Mouse (Mus musculus) liver, embryonic 15.5 days (tissue): ENCODE results near the gene Grid1. TPM values are rescaled to one million over a fixed set of nuclear protein-coding genes. Genes with fewer than 3 reads are reported as not detected.

Source experiments
- ATAC-seq: fragments of 200-750 bp; cut with Nextera tagmentation; 2 replicates; pipeline ENCODE4 v1.8.0; 2017; ENCODE audit warnings: moderate number of reproducible peaks, mild to moderate bottlenecking, moderate library complexity; ENCODE audit not compliant: insufficient read depth
- H3K27ac ChIP-seq: fragments of 300-500 bp; sonication (generic); replicated peaks from 2 replicates; pipeline ENCODE4 v1.5.1; 2015; ENCODE audit warnings: mild to moderate bottlenecking, inconsistent platforms
- H3K27me3 ChIP-seq: fragments of 300-500 bp; sonication (generic); 2 replicates; pipeline ENCODE4 v1.6.1; 2015; ENCODE audit warnings: mild to moderate bottlenecking, inconsistent platforms
- H3K36me3 ChIP-seq: fragments of 300-500 bp; sonication (generic); replicated peaks from 2 replicates; pipeline ENCODE4 v1.6.1; 2015; ENCODE audit warnings: moderate library complexity, mild to moderate bottlenecking, inconsistent platforms
- H3K4me1 ChIP-seq: fragments of 300-500 bp; sonication (generic); replicated peaks from 2 replicates; pipeline ENCODE4 v1.6.1; 2015; ENCODE audit warnings: inconsistent platforms
- H3K4me2 ChIP-seq: fragments of 300-500 bp; sonication (generic); 2 replicates; pipeline ENCODE4 v1.6.1; 2015; ENCODE audit warnings: moderate library complexity, mild to moderate bottlenecking, inconsistent platforms
- H3K4me3 ChIP-seq: fragments of 300-500 bp; sonication (generic); replicated peaks from 2 replicates; pipeline ENCODE4 v1.5.1; 2015; ENCODE audit warnings: mild to moderate bottlenecking, inconsistent platforms
- H3K9ac ChIP-seq: fragments of 300-500 bp; sonication (generic); 2 replicates; pipeline ENCODE4 v1.6.1; 2015; ENCODE audit warnings: moderate library complexity, mild to moderate bottlenecking, inconsistent platforms
- H3K9me3 ChIP-seq: fragments of 300-500 bp; sonication (generic); replicated peaks from 2 replicates; pipeline ENCODE4 v1.6.1; 2016; ENCODE audit warnings: inconsistent platforms
- WGBS: fragments of 180-500 bp; shearing (Covaris S2); methylation state at CpG from one replicate; pipeline ENCODE4 v1.1.7; 2015; ENCODE audit warnings: mixed read lengths; ENCODE audit not compliant: insufficient replicate concordance; 5-methylcytosine and 5-hydroxymethylcytosine counted together
- polyA plus RNA-seq: library from polyadenylated mRNA; unstranded; fragments of >200 nt; fragmentation: Nextera tagmentation; extraction: Ambion mirVana; gene quantifications from 2 replicates; pipeline ENCODE4 v1.2.1, GENCODE M21; 2015

The Grid1 gene
- polyA plus RNA-seq, 1 experiment from 2014 or later, result 0.10 TPM

- H3K9me3 ChIP-seq, result no peaks in the 10 kb centered on the region
- 42% methylated on average over 6 of the region's 6 CpGs for WGBS
- no peak overlapping the region for H3K4me3 ChIP-seq
- no peak overlapping the region for H3K27ac ChIP-seq
- H3K4me1 ChIP-seq, result no peaks in the 10 kb centered on the region
- no peaks in the 10 kb centered on the region for H3K36me3 ChIP-seq
- no peaks in the 10 kb centered on the region; the same call in 1 of the 2 replicates for H3K27me3 ChIP-seq
- ATAC-seq, result no peak
- no peak overlapping the region for H3K4me2 ChIP-seq
- no peak overlapping the region for H3K9ac ChIP-seq
Observed at GRCm38 (mm10) chr14:34829831-34830230, 9.9 kb downstream of the Grid1 start.

- no peak overlapping the region for H3K27ac ChIP-seq
- H3K4me2 ChIP-seq, result no peak overlapping the region
- no peaks in the 10 kb centered on the region for H3K36me3 ChIP-seq
- WGBS, result 50% methylated on average over 3 of the region's 3 CpGs
- no peak overlapping the region for H3K9ac ChIP-seq
- H3K4me1 ChIP-seq, result no peaks in the 10 kb centered on the region
- ATAC-seq, result no peak
- H3K4me3 ChIP-seq, result no peak overlapping the region
- H3K27me3 ChIP-seq, result no peaks in the 10 kb centered on the region
- no peaks in the 10 kb centered on the region for H3K9me3 ChIP-seq
Observed at GRCm38 (mm10) chr14:34837145-34837544, 17.2 kb downstream of the Grid1 start.

GRCm38 (mm10) chr14:34838999-34839398 is 19.1 kb downstream of the Grid1 start:
- no peak overlapping the region for H3K4me2 ChIP-seq
- H3K27ac ChIP-seq, result no peak overlapping the region
- H3K9me3 ChIP-seq, result no peaks in the 10 kb centered on the region
- WGBS, result 40% methylated on average over 6 of the region's 6 CpGs
- H3K4me1 ChIP-seq, result no peaks in the 10 kb centered on the region
- ATAC-seq, result no peak
- H3K36me3 ChIP-seq, result no peaks in the 10 kb centered on the region
- H3K27me3 ChIP-seq, result no peaks in the 10 kb centered on the region
- no peak overlapping the region for H3K9ac ChIP-seq
- no peak overlapping the region for H3K4me3 ChIP-seq

DNA sequence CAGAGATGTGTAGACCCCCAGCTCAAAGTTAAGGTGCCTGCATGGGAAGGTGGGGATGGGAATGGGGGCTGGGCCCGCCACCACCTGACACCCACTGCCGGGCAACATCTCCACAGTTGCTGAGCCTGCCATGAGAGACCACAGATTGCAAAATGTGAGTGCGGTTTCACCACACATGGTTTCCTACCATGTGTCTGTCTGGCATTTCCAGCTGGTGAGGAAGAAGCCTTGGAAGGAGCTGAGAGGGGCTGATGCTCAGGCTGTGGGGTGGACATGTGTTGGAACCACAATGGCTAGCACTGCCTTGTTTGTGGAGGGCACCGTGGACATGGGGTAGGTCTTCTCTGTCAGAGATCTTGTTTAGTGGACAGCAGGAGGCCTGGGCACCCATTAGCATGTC is 20.0 kb downstream of the Grid1 start:
- Histone ChIP-seq H3K4me2 (no peak overlapping the region), H3K27ac (no peak overlapping the region), H3K4me3 (no peak overlapping the region), H3K36me3 (no peaks in the 10 kb centered on the region), H3K4me1 (no peaks in the 10 kb centered on the region), H3K9ac (no peak overlapping the region), H3K27me3 (no peaks in the 10 kb centered on the region), H3K9me3 (no peaks in the 10 kb centered on the region)
- 61% methylated on average over 4 of the region's 4 CpGs for WGBS
- ATAC-seq, result no peak

DNA sequence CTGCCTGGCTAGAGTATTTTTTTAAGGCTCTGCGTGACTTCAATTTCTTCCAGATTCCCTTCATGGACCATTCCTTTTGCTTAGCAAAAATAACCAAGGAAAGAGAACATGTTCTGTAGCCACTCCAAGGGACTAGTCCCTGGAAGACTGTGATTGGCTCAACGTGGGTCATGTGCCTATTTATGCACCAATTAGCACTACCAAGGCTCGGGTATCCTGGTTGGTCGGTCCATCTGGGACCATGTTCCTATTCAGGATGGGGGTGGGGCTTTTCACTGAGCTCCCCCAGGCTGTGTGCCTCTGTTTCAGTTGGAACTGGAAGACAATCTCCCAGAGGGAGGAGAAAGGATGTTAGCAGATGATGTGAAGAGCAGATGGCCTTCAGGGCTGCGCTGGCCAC is 23.7 kb downstream of the Grid1 start:
- ATAC-seq, result no peak
- Histone ChIP-seq H3K27ac (no peak overlapping the region), H3K27me3 (no peaks in the 10 kb centered on the region), H3K36me3 (no peaks in the 10 kb centered on the region), H3K4me3 (no peak overlapping the region), H3K9me3 (no peaks in the 10 kb centered on the region), H3K4me2 (no peak overlapping the region), H3K4me1 (no peaks in the 10 kb centered on the region), H3K9ac (no peak overlapping the region)
- 50% methylated on average over 5 of the region's 5 CpGs for WGBS

- H3K36me3 ChIP-seq, result no peaks in the 10 kb centered on the region
- H3K27me3 ChIP-seq, result no peaks in the 10 kb centered on the region
- H3K4me1 ChIP-seq, result no peaks in the 10 kb centered on the region
- H3K9me3 ChIP-seq, result no peaks in the 10 kb centered on the region
- no peak for ATAC-seq
- H3K4me3 ChIP-seq, result no peak overlapping the region
- no peak overlapping the region for H3K27ac ChIP-seq
- no peak overlapping the region for H3K9ac ChIP-seq
- 76% methylated on average over 3 of the region's 3 CpGs for WGBS
- no peak overlapping the region for H3K4me2 ChIP-seq
Observed at GRCm38 (mm10) chr14:34844166-34844565, 24.3 kb downstream of the Grid1 start.

DNA sequence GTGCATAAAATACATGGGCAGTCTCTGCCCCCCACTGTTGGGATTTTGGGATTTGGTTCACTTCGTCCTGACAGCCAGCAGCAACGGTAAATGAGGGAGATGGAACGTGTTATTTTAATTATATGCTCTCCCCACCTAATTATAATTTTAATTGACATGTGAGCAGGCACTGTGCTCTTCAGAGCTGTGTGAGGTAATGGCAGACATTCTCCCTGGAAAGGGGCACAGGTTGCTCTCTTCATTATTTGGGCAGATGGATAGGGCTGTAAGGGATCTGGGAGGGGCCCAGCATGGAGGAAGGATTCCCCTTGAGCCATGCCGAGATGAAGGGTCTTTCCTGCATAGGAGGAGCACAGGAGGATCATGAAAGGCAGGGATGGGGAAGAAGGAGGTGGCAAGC is 26.9 kb downstream of the Grid1 start:
- no peaks in the 10 kb centered on the region for H3K4me1 ChIP-seq
- H3K27ac ChIP-seq, result no peak overlapping the region
- no peak overlapping the region for H3K9ac ChIP-seq
- H3K9me3 ChIP-seq, result no peaks in the 10 kb centered on the region
- 49% methylated on average over 4 of the region's 4 CpGs for WGBS
- H3K36me3 ChIP-seq, result no peaks in the 10 kb centered on the region
- H3K4me3 ChIP-seq, result no peak overlapping the region
- no peak overlapping the region for H3K4me2 ChIP-seq
- no peak for ATAC-seq
- no peaks in the 10 kb centered on the region for H3K27me3 ChIP-seq

GRCm38 (mm10) chr14:34847625-34848024 is 27.7 kb downstream of the Grid1 start:
- Histone ChIP-seq H3K4me3 (no peak overlapping the region), H3K9me3 (no peaks in the 10 kb centered on the region), H3K27ac (no peak overlapping the region), H3K36me3 (no peaks in the 10 kb centered on the region), H3K9ac (no peak overlapping the region), H3K4me1 (no peaks in the 10 kb centered on the region), H3K27me3 (no peaks in the 10 kb centered on the region), H3K4me2 (no peak overlapping the region)
- 57% methylated on average over 5 of the region's 5 CpGs for WGBS
- no peak for ATAC-seq

DNA sequence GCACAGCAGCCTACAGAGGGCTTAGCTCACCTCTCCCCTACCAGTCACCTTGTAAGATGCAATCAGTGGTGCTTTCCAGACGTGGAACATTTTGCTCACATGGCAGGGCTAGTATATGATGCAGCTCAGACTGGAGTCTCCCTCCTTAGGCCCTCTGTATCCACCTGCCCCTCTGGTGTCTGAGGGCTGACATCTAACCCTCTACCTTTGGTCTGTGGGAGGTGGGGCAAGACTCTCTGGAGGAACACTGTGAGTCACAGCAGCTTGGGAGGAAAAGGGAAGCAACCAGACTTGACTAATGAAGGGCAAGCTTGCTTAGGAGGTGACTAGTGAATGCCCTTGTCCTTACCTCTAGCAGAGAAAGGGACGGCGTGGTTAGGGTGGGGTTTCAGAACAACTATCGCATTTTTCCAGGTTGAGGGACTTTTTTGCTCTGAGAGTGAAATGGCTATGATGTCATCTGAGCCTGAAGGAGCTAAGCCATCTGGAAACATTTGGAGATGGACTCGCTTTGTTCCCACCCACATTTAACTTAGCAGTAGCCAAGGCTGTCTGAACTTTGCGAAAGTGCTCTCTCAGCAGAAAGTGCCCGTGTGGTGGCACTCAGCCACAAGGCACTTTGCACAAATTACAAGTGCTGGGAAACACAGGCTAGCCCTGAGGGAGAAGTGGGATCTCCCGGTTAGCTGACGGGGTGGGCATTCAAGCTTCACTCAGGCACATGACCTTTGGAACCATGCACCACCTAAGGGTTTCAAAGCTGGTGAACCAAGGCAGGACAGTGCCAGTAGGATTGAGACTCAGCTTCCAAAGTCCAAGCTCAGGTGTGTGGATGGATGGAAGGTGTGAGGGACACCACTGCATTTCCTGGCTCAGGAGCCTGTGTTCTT is 41.2 kb downstream of the Grid1 start:
- no peaks in the 10 kb centered on the region for H3K36me3 ChIP-seq
- no peak overlapping the region for H3K27ac ChIP-seq
- H3K4me1 ChIP-seq, result no peaks in the 10 kb centered on the region
- 55% methylated on average over 9 of the region's 9 CpGs for WGBS
- no peak overlapping the region for H3K4me2 ChIP-seq
- H3K27me3 ChIP-seq, result no peaks in the 10 kb centered on the region
- no peak overlapping the region for H3K9ac ChIP-seq
- H3K9me3 ChIP-seq, result no peaks in the 10 kb centered on the region
- no peak for ATAC-seq
- no peak overlapping the region for H3K4me3 ChIP-seq

GRCm38 (mm10) chr14:34867266-34867665 is 47.4 kb downstream of the Grid1 start:
- Histone ChIP-seq H3K4me2 (no peak overlapping the region), H3K4me3 (no peak overlapping the region), H3K9ac (no peak overlapping the region), H3K4me1 (no peaks in the 10 kb centered on the region), H3K36me3 (no peaks in the 10 kb centered on the region), H3K9me3 (no peaks in the 10 kb centered on the region), H3K27ac (no peak overlapping the region), H3K27me3 (no peaks in the 10 kb centered on the region)
- WGBS, result 18% methylated on average over 5 of the region's 5 CpGs
- no peak for ATAC-seq

DNA sequence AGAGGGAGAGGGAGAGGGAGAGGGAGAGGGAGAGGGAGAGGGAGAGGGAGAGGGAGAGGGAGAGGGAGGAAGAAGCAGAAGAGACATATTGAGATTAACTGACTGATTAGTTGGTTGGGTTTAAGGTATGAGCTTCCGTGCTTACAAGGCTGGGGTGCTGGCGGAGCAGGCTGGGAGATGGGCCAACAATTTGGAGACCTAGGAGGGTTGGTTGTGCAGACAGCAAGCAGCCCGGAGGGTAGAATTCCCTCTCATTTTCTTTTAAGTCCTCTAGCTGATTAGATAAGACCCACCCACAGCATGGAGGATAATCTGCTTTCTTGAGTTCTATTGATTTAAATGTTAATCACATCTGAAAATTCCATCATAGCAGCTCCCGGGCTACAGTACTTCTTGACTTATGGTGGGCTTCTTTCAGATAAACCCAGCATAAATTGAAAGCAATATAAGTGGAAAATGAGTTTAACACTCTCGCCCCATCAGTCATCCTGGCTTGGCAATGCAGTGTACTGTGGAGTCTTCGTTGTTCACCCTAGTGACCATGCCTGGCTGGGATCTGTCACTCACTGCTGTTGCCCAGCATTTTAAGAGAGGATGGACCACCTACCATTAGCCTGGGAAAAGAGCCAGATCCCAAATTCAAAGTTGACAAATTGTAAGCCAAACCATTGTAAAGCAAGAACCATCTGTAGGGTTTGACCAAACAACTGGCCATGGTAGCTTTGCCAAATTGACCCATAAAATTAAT is 48.8 kb downstream of the Grid1 start:
- no peaks in the 10 kb centered on the region for H3K27me3 ChIP-seq

More for the DNA sequence above, 48.8 kb downstream of the Grid1 start:
- no peak overlapping the region for H3K27ac ChIP-seq
- H3K4me2 ChIP-seq, result no peak overlapping the region
- H3K9me3 ChIP-seq, result no peaks in the 10 kb centered on the region
- no peak for ATAC-seq
- WGBS, result 51% methylated on average over 6 of the region's 6 CpGs
- no peak overlapping the region for H3K4me3 ChIP-seq
- H3K4me1 ChIP-seq, result no peaks in the 10 kb centered on the region
- no peak overlapping the region for H3K9ac ChIP-seq
- no peaks in the 10 kb centered on the region for H3K36me3 ChIP-seq
